Mouse (Mus musculus): ENCODE results near the gene Adgrl1. TPM values are rescaled to one million over a fixed set of nuclear protein-coding genes. Genes with fewer than 3 reads are reported as not detected.

Gene Adgrl1
- polyA plus RNA-seq, 1 experiment from 2014 or later, result 24.4 TPM

- H3K9me3 ChIP-seq (ENCODE audit: control insufficient read depth, low read length), result no peaks in the 10 kb centered on the region
- WGBS, result 86% methylated on average over 2 of the region's 2 CpGs
- no peak overlapping the region for H3K4me2 ChIP-seq (replicated peaks; ENCODE audit: low read depth, low read length)
- no peak overlapping the region for H3K4me3 ChIP-seq (ENCODE audit: low read length)
- H3K27ac ChIP-seq (ENCODE audit: low read depth, low read length), result no peak overlapping the region
- H3K36me3 ChIP-seq (ENCODE audit: control insufficient read depth, insufficient read depth, low read length), result peaks cover 89% of the 10 kb centered on the region
- no peaks in the 10 kb centered on the region for H3K4me1 ChIP-seq (ENCODE audit: control insufficient read depth, insufficient read depth, low read length)
- H3K9ac ChIP-seq (ENCODE audit: low read depth, low read length), result no peak overlapping the region
- no peak for ATAC-seq (ENCODE audit: low FRiP score, low TSS enrichment)
- no peaks in the 10 kb centered on the region for H3K27me3 ChIP-seq (ENCODE audit: control insufficient read depth, insufficient read depth, low read length)
Measured at GRCm38 (mm10) chr8:83934994-83935393, 35.1 kb downstream of the Adgrl1 start.

- Histone ChIP-seq H3K27me3 (ENCODE audit: control insufficient read depth, insufficient read depth, low read length) (no peaks in the 10 kb centered on the region), H3K4me1 (ENCODE audit: control insufficient read depth, insufficient read depth, low read length) (no peaks in the 10 kb centered on the region), H3K4me2 (replicated peaks; ENCODE audit: low read depth, low read length) (no peak overlapping the region), H3K4me3 (ENCODE audit: low read length) (no peak overlapping the region), H3K9me3 (ENCODE audit: control insufficient read depth, low read length) (no peaks in the 10 kb centered on the region), H3K9ac (ENCODE audit: low read depth, low read length) (no peak overlapping the region), H3K36me3 (ENCODE audit: control insufficient read depth, insufficient read depth, low read length) (peaks cover 87% of the 10 kb centered on the region), H3K27ac (ENCODE audit: low read depth, low read length) (no peak overlapping the region)
- 93% methylated on average over 8 of the region's 8 CpGs for WGBS
- no peak for ATAC-seq (ENCODE audit: low FRiP score, low TSS enrichment)
Measured at GRCm38 (mm10) chr8:83935435-83935834, 35.5 kb downstream of the Adgrl1 start.

GRCm38 (mm10) chr8:83937645-83938044 is 37.7 kb downstream of the Adgrl1 start:
- Histone ChIP-seq H3K4me3 (ENCODE audit: low read length) (no peak overlapping the region), H3K4me2 (replicated peaks; ENCODE audit: low read depth, low read length) (no peak overlapping the region), H3K9me3 (ENCODE audit: control insufficient read depth, low read length) (no peaks in the 10 kb centered on the region), H3K27me3 (ENCODE audit: control insufficient read depth, insufficient read depth, low read length) (no peaks in the 10 kb centered on the region), H3K4me1 (ENCODE audit: control insufficient read depth, insufficient read depth, low read length) (no peaks in the 10 kb centered on the region), H3K9ac (ENCODE audit: low read depth, low read length) (no peak overlapping the region), H3K36me3 (ENCODE audit: control insufficient read depth, insufficient read depth, low read length) (peaks cover 65% of the 10 kb centered on the region), H3K27ac (ENCODE audit: low read depth, low read length) (no peak overlapping the region)
- 94% methylated on average over 7 of the region's 7 CpGs for WGBS
- no peak for ATAC-seq (ENCODE audit: low FRiP score, low TSS enrichment)

- Histone ChIP-seq H3K36me3 (ENCODE audit: control insufficient read depth, insufficient read depth, low read length) (peaks cover 59% of the 10 kb centered on the region), H3K27ac (ENCODE audit: low read depth, low read length) (no peak overlapping the region), H3K4me3 (ENCODE audit: low read length) (no peak overlapping the region), H3K9ac (ENCODE audit: low read depth, low read length) (no peak overlapping the region), H3K9me3 (ENCODE audit: control insufficient read depth, low read length) (no peaks in the 10 kb centered on the region), H3K4me1 (ENCODE audit: control insufficient read depth, insufficient read depth, low read length) (no peaks in the 10 kb centered on the region), H3K4me2 (replicated peaks; ENCODE audit: low read depth, low read length) (no peak overlapping the region), H3K27me3 (ENCODE audit: control insufficient read depth, insufficient read depth, low read length) (no peaks in the 10 kb centered on the region)
- 88% methylated on average over 15 of the region's 15 CpGs for WGBS
- no peak for ATAC-seq (ENCODE audit: low FRiP score, low TSS enrichment)
Measured at GRCm38 (mm10) chr8:83938330-83938729, 38.4 kb downstream of the Adgrl1 start.

- 76% methylated on average over 6 of the region's 6 CpGs for WGBS
- no peak overlapping the region for H3K4me3 ChIP-seq (ENCODE audit: low read length)
- no peaks in the 10 kb centered on the region for H3K9me3 ChIP-seq (ENCODE audit: control insufficient read depth, low read length)
- no peak overlapping the region for H3K9ac ChIP-seq (ENCODE audit: low read depth, low read length)
- no peak overlapping the region for H3K27ac ChIP-seq (ENCODE audit: low read depth, low read length)
- no peak for ATAC-seq (ENCODE audit: low FRiP score, low TSS enrichment)
- H3K27me3 ChIP-seq (ENCODE audit: control insufficient read depth, insufficient read depth, low read length), result no peaks in the 10 kb centered on the region
- no peak overlapping the region for H3K4me2 ChIP-seq (replicated peaks; ENCODE audit: low read depth, low read length)
- peaks cover 34% of the 10 kb centered on the region for H3K36me3 ChIP-seq (ENCODE audit: control insufficient read depth, insufficient read depth, low read length)
- no peaks in the 10 kb centered on the region for H3K4me1 ChIP-seq (ENCODE audit: control insufficient read depth, insufficient read depth, low read length)
Measured at GRCm38 (mm10) chr8:83941066-83941677, 41.3 kb downstream of the Adgrl1 start.

GRCm38 (mm10) chr8:83942446-83942845 is 42.5 kb downstream of the Adgrl1 start:
- WGBS, result 85% methylated on average over 1 of the region's 1 CpGs
- Histone ChIP-seq H3K4me2 (replicated peaks; ENCODE audit: low read depth, low read length) (no peak overlapping the region), H3K9me3 (ENCODE audit: control insufficient read depth, low read length) (no peaks in the 10 kb centered on the region), H3K27me3 (ENCODE audit: control insufficient read depth, insufficient read depth, low read length) (no peaks in the 10 kb centered on the region), H3K4me3 (ENCODE audit: low read length) (no peak overlapping the region), H3K9ac (ENCODE audit: low read depth, low read length) (no peak overlapping the region), H3K36me3 (ENCODE audit: control insufficient read depth, insufficient read depth, low read length) (peaks cover 23% of the 10 kb centered on the region), H3K27ac (ENCODE audit: low read depth, low read length) (no peak overlapping the region), H3K4me1 (ENCODE audit: control insufficient read depth, insufficient read depth, low read length) (no peaks in the 10 kb centered on the region)
- ATAC-seq (ENCODE audit: low FRiP score, low TSS enrichment), result no peak

- no peak for ATAC-seq (ENCODE audit: low FRiP score, low TSS enrichment)
- no peak overlapping the region for H3K4me2 ChIP-seq (replicated peaks; ENCODE audit: low read depth, low read length)
- no peaks in the 10 kb centered on the region for H3K4me1 ChIP-seq (ENCODE audit: control insufficient read depth, insufficient read depth, low read length)
- H3K27me3 ChIP-seq (ENCODE audit: control insufficient read depth, insufficient read depth, low read length), result no peaks in the 10 kb centered on the region
- no peak overlapping the region for H3K9ac ChIP-seq (ENCODE audit: low read depth, low read length)
- no peak overlapping the region for H3K4me3 ChIP-seq (ENCODE audit: low read length)
- 71% methylated on average over 3 of the region's 3 CpGs for WGBS
- no peaks in the 10 kb centered on the region for H3K36me3 ChIP-seq (ENCODE audit: control insufficient read depth, insufficient read depth, low read length)
- no peaks in the 10 kb centered on the region for H3K9me3 ChIP-seq (ENCODE audit: control insufficient read depth, low read length)
- H3K27ac ChIP-seq (ENCODE audit: low read depth, low read length), result no peak overlapping the region
Measured at GRCm38 (mm10) chr8:83945540-83945939, 45.6 kb downstream of the Adgrl1 start.

GRCm38 (mm10) chr8:83954749-83955105 is 54.8 kb downstream of the Adgrl1 start:
- no peak overlapping the region for H3K27ac ChIP-seq (ENCODE audit: low read depth, low read length)
- no peak for ATAC-seq (ENCODE audit: low FRiP score, low TSS enrichment)
- H3K9ac ChIP-seq (ENCODE audit: low read depth, low read length), result peak overlapping the region; percentile 25
- peak overlapping the region; percentile 79 for H3K4me3 ChIP-seq (ENCODE audit: low read length)
- under 1% methylated on average over 14 of the region's 14 CpGs for WGBS
- peak overlapping the region; percentile 40 for H3K4me2 ChIP-seq (replicated peaks; ENCODE audit: low read depth, low read length)
- no peaks in the 10 kb centered on the region for H3K9me3 ChIP-seq (ENCODE audit: control insufficient read depth, low read length)
- no peaks in the 10 kb centered on the region for H3K27me3 ChIP-seq (ENCODE audit: control insufficient read depth, insufficient read depth, low read length)
- no peaks in the 10 kb centered on the region for H3K36me3 ChIP-seq (ENCODE audit: control insufficient read depth, insufficient read depth, low read length)
- peaks cover 18% of the 10 kb centered on the region for H3K4me1 ChIP-seq (ENCODE audit: control insufficient read depth, insufficient read depth, low read length)

- no peak within 1 kb of the TSS for H3K27ac ChIP-seq (ENCODE audit: low read depth, low read length)
- no peaks in the 10 kb centered on the region for H3K36me3 ChIP-seq (ENCODE audit: control insufficient read depth, insufficient read depth, low read length)
- ATAC-seq (ENCODE audit: low FRiP score, low TSS enrichment), result peak; percentile 99
- H3K4me3 ChIP-seq (ENCODE audit: low read length), result peak within 1 kb of the TSS; percentile 79
- WGBS, result under 1% methylated on average over 75 of the region's 75 CpGs
- H3K4me1 ChIP-seq (ENCODE audit: control insufficient read depth, insufficient read depth, low read length), result peaks cover 18% of the 10 kb centered on the region
- H3K9ac ChIP-seq (ENCODE audit: low read depth, low read length), result peak within 1 kb of the TSS; percentile 68
- H3K4me2 ChIP-seq (replicated peaks; ENCODE audit: low read depth, low read length), result peak within 1 kb of the TSS; percentile 91
- H3K27me3 ChIP-seq (ENCODE audit: control insufficient read depth, insufficient read depth, low read length), result no peaks in the 10 kb centered on the region
- no peaks in the 10 kb centered on the region for H3K9me3 ChIP-seq (ENCODE audit: control insufficient read depth, low read length)
Measured at GRCm38 (mm10) chr8:83955106-83955957, 55.4 kb downstream of the Adgrl1 start, which contains the start of the genes Gm10644 and Asf1b. Gm10644 (minus strand) TSS chr8:83955205. Asf1b (plus strand) TSS chr8:83955507.
